Mouse (Mus musculus) left cerebral cortex, adult 9 months (tissue): Measurements from ENCODE around the gene Kctd8.
"Not testable (repeated sequence)": the region's sequence is repeated elsewhere in the genome, so short reads cannot be mapped to it uniquely, and the experiment has no call there.

ENCODE experiments used
- DNase-seq, 2 experiments: peaks; one replicate each; pipeline ENCODE4 v3.0.0; 2022; ENCODE audit warnings: low spot score in 2 of 2

The Kctd8 gene

GRCm38 (mm10) chr5:69340919-69341801 lies at the start of gene Kctd8:
Gene Kctd8, minus strand, starts transcription at chr5:69341679.
- peak; percentile 18 to 52 for DNase-seq

- DNase-seq, result no peak
Measured at GRCm38 (mm10) chr5:69379072-69379471, 37.6 kb upstream of the Kctd8 start.

GRCm38 (mm10) chr5:69350596-69350995 lies 9.1 kb upstream of the Kctd8 start:
- no peak for DNase-seq

- DNase-seq, result peak; percentile 35 to 57
Measured at GRCm38 (mm10) chr5:69340102-69340918, 1.2 kb downstream of the Kctd8 start.

GRCm38 (mm10) chr5:69339623-69339970 lies 1.9 kb downstream of the Kctd8 start:
- DNase-seq, result no peak

GRCm38 (mm10) chr5:69338916-69339622 lies 2.4 kb downstream of the Kctd8 start:
- no peak for DNase-seq

GRCm38 (mm10) chr5:69327561-69327960 lies 13.9 kb downstream of the Kctd8 start:
- DNase-seq, result no peak

- no peak for DNase-seq
Measured at GRCm38 (mm10) chr5:69324566-69325230, 16.8 kb downstream of the Kctd8 start.

GRCm38 (mm10) chr5:69312611-69313010 lies 28.9 kb downstream of the Kctd8 start:
- DNase-seq, result no peak

- DNase-seq, result no peak
Measured at GRCm38 (mm10) chr5:69301665-69302064, 39.8 kb downstream of the Kctd8 start.

GRCm38 (mm10) chr5:69292353-69292752 lies 49.1 kb downstream of the Kctd8 start:
- no peak for DNase-seq

- peak; percentile 11 to 26 for DNase-seq
Measured at GRCm38 (mm10) chr5:69284359-69284758, 57.1 kb downstream of the Kctd8 start.

- no peak for DNase-seq
Measured at GRCm38 (mm10) chr5:69252366-69252765, 89.1 kb downstream of the Kctd8 start.

- DNase-seq, result no peak
Measured at GRCm38 (mm10) chr5:69241931-69242330, 99.5 kb downstream of the Kctd8 start.

- peak in 1 of 2 experiments; percentile 3 for DNase-seq
Measured at GRCm38 (mm10) chr5:69233560-69233959, 107.9 kb downstream of the Kctd8 start.

GRCm38 (mm10) chr5:69231649-69232048 lies 109.8 kb downstream of the Kctd8 start:
- not testable (repeated sequence) for DNase-seq

GRCm38 (mm10) chr5:69227147-69227546 lies 114.3 kb downstream of the Kctd8 start:
- no peak for DNase-seq

- DNase-seq, result no peak
Measured at GRCm38 (mm10) chr5:69222608-69223007, 118.9 kb downstream of the Kctd8 start.

- DNase-seq, result no peak
Measured at GRCm38 (mm10) chr5:69215216-69215615, 126.3 kb downstream of the Kctd8 start.

- DNase-seq, result no peak
Measured at GRCm38 (mm10) chr5:69209401-69209800, 132.1 kb downstream of the Kctd8 start.

- DNase-seq, result no peak
Measured at GRCm38 (mm10) chr5:69207713-69208112, 133.8 kb downstream of the Kctd8 start.
